Mouse (Mus musculus): ENCODE data around the gene 1700034J05Rik. TPM values are rescaled to one million over a fixed set of nuclear protein-coding genes. Genes with fewer than 3 reads are reported as not detected.

The 1700034J05Rik gene
- polyA plus RNA-seq, 1 experiment from 2014 or later, result not detected

DNA sequence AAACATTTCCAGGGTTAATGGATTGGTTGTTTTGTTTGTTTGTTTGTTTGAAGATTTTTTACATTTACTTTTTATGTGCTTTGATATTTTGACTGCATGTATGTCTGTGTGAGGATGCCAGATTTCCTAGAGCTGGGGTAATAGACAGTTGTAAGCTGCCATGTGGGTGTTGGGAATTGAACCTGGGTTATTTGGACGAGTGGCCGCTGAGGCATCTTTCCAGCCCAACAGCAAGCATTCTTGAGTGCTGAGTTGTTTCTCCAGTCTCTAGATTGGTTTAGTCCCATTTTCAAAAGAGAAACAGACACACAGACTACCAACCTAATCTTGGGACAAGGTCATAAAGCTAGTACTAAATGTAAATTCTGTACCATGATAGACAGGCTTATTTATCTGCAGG is 43.4 kb downstream of the 1700034J05Rik start:
- 89% methylated on average over 2 of the region's 2 CpGs for WGBS
- H3K36me3 ChIP-seq (replicated peaks), result no peaks in the 10 kb centered on the region
- no peak overlapping the region for H3K4me2 ChIP-seq
- no peak overlapping the region for H3K4me3 ChIP-seq (replicated peaks)
- ATAC-seq (ENCODE audit: low FRiP score), result no peak
- peaks cover 10% of the 10 kb centered on the region for H3K4me1 ChIP-seq
- no peak overlapping the region for H3K9ac ChIP-seq
- H3K27me3 ChIP-seq, result no peaks in the 10 kb centered on the region
- H3K27ac ChIP-seq, result no peak overlapping the region
- H3K9me3 ChIP-seq, result no peaks in the 10 kb centered on the region

- no peak for ATAC-seq (ENCODE audit: low FRiP score)
- H3K4me2 ChIP-seq, result no peak overlapping the region
- peaks cover 8% of the 10 kb centered on the region for H3K4me1 ChIP-seq
- 85% methylated on average over 5 of the region's 5 CpGs for WGBS
- H3K36me3 ChIP-seq (replicated peaks), result no peaks in the 10 kb centered on the region
- no peak overlapping the region for H3K4me3 ChIP-seq (replicated peaks)
- H3K27ac ChIP-seq, result no peak overlapping the region
- no peaks in the 10 kb centered on the region for H3K27me3 ChIP-seq
- H3K9me3 ChIP-seq, result no peaks in the 10 kb centered on the region
- no peak overlapping the region for H3K9ac ChIP-seq
Measured at GRCm38 (mm10) chr6:146909725-146910489, 44.3 kb downstream of the 1700034J05Rik start.

DNA sequence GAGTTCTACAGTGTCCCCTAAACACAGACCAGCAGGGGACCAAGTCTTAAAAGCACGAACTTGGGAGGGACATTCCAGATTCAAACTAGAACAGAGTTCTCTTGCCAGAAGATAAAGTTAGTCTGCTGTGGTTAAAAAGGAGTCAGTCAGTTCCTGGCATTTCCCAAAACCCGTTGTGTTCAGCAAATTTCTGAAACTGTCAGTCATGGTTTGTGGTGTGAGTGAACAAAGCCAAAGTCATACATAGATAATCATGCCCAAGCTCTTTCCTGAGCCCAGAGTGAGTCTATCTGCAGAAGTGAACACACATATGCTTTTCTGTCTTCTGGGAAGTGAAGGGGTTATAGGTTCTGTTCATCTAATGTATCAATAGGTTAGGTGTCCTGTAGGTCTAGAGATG is 45.4 kb downstream of the 1700034J05Rik start:
- WGBS, result 74% methylated on average over 2 of the region's 2 CpGs
- H3K27ac ChIP-seq, result no peak overlapping the region
- no peak overlapping the region for H3K4me3 ChIP-seq (replicated peaks)
- no peaks in the 10 kb centered on the region for H3K27me3 ChIP-seq
- ATAC-seq (ENCODE audit: low FRiP score), result no peak
- H3K9ac ChIP-seq, result no peak overlapping the region
- H3K9me3 ChIP-seq, result no peaks in the 10 kb centered on the region
- H3K4me1 ChIP-seq, result peaks cover 8% of the 10 kb centered on the region
- no peak overlapping the region for H3K4me2 ChIP-seq
- no peaks in the 10 kb centered on the region for H3K36me3 ChIP-seq (replicated peaks)

DNA sequence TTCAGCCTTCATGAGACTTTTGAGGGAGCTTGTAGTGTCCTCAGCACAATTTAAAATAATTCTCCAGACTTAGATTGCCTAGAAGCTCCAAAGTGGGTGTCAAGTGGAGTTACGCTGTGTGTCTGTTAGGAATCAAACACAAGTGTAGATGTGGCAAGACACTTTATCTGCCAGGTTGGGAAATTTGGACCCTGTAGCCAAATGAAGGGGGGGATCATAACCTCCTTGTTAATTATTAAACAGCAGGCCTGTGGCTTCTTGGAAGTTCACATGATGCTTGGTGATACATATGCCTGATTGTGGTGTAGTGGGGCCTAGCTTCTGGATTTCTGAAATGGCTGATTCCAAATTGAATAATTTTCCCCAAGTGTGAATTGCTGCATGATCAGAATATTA is 46.4 kb downstream of the 1700034J05Rik start:
- peaks cover under 1% of the 10 kb centered on the region; the same call in 1 of the 2 replicates for H3K4me1 ChIP-seq
- H3K27me3 ChIP-seq, result no peaks in the 10 kb centered on the region
- ATAC-seq (ENCODE audit: low FRiP score), result no peak
- no peaks in the 10 kb centered on the region for H3K9me3 ChIP-seq
- H3K4me3 ChIP-seq (replicated peaks), result no peak overlapping the region
- no peak overlapping the region for H3K4me2 ChIP-seq
- no peak overlapping the region for H3K9ac ChIP-seq
- H3K36me3 ChIP-seq (replicated peaks), result no peaks in the 10 kb centered on the region
- WGBS, result 100% methylated on average over 1 of the region's 1 CpGs
- H3K27ac ChIP-seq, result no peak overlapping the region

DNA sequence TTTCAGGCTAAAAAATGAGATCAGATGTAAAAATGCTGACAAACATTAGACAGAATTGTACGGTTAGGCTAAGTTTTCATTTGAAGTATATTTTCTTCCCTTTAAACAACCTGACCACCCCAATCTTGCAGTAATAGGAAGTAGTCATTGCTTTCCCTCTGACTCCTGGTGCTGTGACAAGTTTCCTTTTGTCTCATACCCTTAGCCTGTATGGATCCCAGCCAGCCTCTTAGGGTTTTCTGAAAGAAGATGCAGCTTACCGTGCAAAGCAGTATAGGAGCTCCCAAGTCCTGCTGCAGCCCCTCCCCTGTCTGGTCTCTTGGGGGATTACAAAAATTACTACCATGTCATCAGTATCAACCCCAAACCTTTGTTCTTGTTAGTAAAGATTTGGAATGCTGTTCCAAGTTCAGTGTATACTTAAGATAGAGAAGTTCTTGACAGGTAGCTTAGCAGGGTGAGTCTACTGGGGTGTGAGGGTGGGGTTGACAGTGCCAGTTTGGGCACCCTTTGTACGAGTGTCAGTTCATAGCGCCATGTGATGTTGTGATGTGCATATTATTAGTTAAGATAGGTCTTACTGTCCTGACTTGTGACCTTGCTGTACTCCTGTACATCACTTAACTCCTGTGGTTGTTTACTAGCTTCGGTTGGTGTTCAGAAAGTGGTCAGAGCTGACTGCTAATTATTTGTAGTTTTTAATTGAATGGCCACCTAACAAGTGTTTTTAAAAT is 47.0 kb downstream of the 1700034J05Rik start:
- Histone ChIP-seq H3K9ac (no peak overlapping the region), H3K4me3 (replicated peaks) (no peak overlapping the region), H3K9me3 (no peaks in the 10 kb centered on the region), H3K4me1 (no peaks in the 10 kb centered on the region), H3K27me3 (no peaks in the 10 kb centered on the region), H3K27ac (no peak overlapping the region), H3K36me3 (replicated peaks) (no peaks in the 10 kb centered on the region), H3K4me2 (no peak overlapping the region)
- ATAC-seq (ENCODE audit: low FRiP score), result no peak
- WGBS, result 80% methylated on average over 5 of the region's 5 CpGs

GRCm38 (mm10) chr6:146906000-146906786 is 48.0 kb downstream of the 1700034J05Rik start:
- H3K4me2 ChIP-seq, result no peak overlapping the region
- H3K27me3 ChIP-seq, result no peaks in the 10 kb centered on the region
- no peaks in the 10 kb centered on the region for H3K4me1 ChIP-seq
- WGBS, result 84% methylated on average over 3 of the region's 3 CpGs
- H3K9me3 ChIP-seq, result no peaks in the 10 kb centered on the region
- H3K27ac ChIP-seq, result no peak overlapping the region
- ATAC-seq (ENCODE audit: low FRiP score), result no peak
- no peak overlapping the region for H3K9ac ChIP-seq
- H3K36me3 ChIP-seq (replicated peaks), result no peaks in the 10 kb centered on the region
- no peak overlapping the region for H3K4me3 ChIP-seq (replicated peaks)

- WGBS, result 85% methylated on average over 3 of the region's 3 CpGs
- Histone ChIP-seq H3K9me3 (no peaks in the 10 kb centered on the region), H3K4me3 (replicated peaks) (no peak overlapping the region), H3K4me2 (no peak overlapping the region), H3K27ac (no peak overlapping the region), H3K4me1 (no peaks in the 10 kb centered on the region), H3K36me3 (replicated peaks) (no peaks in the 10 kb centered on the region), H3K27me3 (no peaks in the 10 kb centered on the region), H3K9ac (no peak overlapping the region)
- no peak for ATAC-seq (ENCODE audit: low FRiP score)
Measured at GRCm38 (mm10) chr6:146904707-146905106, 49.5 kb downstream of the 1700034J05Rik start.

DNA sequence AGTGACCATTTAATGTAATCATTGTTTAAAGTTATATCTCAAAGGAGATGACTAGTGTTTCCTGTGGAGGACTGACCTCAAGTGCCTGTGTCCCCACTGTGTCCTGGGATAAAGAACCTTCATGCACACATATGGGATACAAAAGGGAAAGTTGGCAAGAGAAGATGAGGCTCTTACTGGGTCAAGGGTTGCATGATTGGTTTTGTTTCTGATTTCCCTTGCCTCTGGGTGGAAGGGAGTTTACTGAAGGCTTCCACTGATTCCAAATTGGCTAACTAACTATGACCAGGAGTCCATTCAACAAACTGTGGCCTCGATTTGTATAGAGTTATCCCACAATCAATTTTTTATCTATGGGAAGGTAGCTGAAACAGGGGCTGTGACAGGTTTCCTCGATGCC is 50.6 kb downstream of the 1700034J05Rik start:
- Histone ChIP-seq H3K4me2 (no peak overlapping the region), H3K9me3 (no peaks in the 10 kb centered on the region), H3K4me1 (no peaks in the 10 kb centered on the region), H3K9ac (no peak overlapping the region), H3K27ac (no peak overlapping the region), H3K36me3 (replicated peaks) (no peaks in the 10 kb centered on the region), H3K27me3 (no peaks in the 10 kb centered on the region), H3K4me3 (replicated peaks) (no peak overlapping the region)
- WGBS, result 81% methylated on average over 2 of the region's 2 CpGs
- no peak for ATAC-seq (ENCODE audit: low FRiP score)

GRCm38 (mm10) chr6:146901929-146902328 is 52.3 kb downstream of the 1700034J05Rik start:
- no peaks in the 10 kb centered on the region for H3K36me3 ChIP-seq (replicated peaks)
- H3K4me3 ChIP-seq (replicated peaks), result no peak overlapping the region
- H3K4me2 ChIP-seq, result no peak overlapping the region
- no peak overlapping the region for H3K27ac ChIP-seq
- no peaks in the 10 kb centered on the region for H3K27me3 ChIP-seq
- ATAC-seq (ENCODE audit: low FRiP score), result no peak
- WGBS, result 96% methylated on average over 4 of the region's 4 CpGs
- no peaks in the 10 kb centered on the region for H3K4me1 ChIP-seq
- H3K9me3 ChIP-seq, result no peaks in the 10 kb centered on the region
- no peak overlapping the region for H3K9ac ChIP-seq

Other genes with a start within 250 kb of the 1700034J05Rik start
- 17.6 TPM in 2 replicates for gene Stk38l, start 229.4 kb downstream of the 1700034J05Rik start, polyA plus RNA-seq (2016; fragmentation: Nextera tagmentation; extraction: Ambion mirVana)
- 0.86 and 1.4 TPM in 2 replicates for gene Arntl2, start 158.4 kb downstream of the 1700034J05Rik start, polyA plus RNA-seq (2016; fragmentation: Nextera tagmentation; extraction: Ambion mirVana)
- not detected in 2 replicates for gene Smco2, start 104.3 kb downstream of the 1700034J05Rik start, polyA plus RNA-seq (2016; fragmentation: Nextera tagmentation; extraction: Ambion mirVana)
- 24.9 and 29.9 TPM in 2 replicates for gene Ppfibp1, start 65.9 kb downstream of the 1700034J05Rik start, polyA plus RNA-seq (2016; fragmentation: Nextera tagmentation; extraction: Ambion mirVana)
- 0.62 and 1.1 TPM in 2 replicates for gene Rep15, start 78.2 kb upstream of the 1700034J05Rik start, polyA plus RNA-seq (2016; fragmentation: Nextera tagmentation; extraction: Ambion mirVana)
- gene Mrps35, start 88.3 kb upstream of the 1700034J05Rik start, polyA plus RNA-seq (2016; fragmentation: Nextera tagmentation; extraction: Ambion mirVana), result 89.5 and 94.3 TPM in 2 replicates
- gene Mansc4, start 132.6 kb upstream of the 1700034J05Rik start, polyA plus RNA-seq (2016; fragmentation: Nextera tagmentation; extraction: Ambion mirVana), result 0.41 and 0.68 TPM in 2 replicates
- gene Klhl42, start 137.0 kb upstream of the 1700034J05Rik start, polyA plus RNA-seq (2016; fragmentation: Nextera tagmentation; extraction: Ambion mirVana), result 6.7 and 7.3 TPM in 2 replicates

Measured in forebrain, embryonic 12.5 days (tissue).